ENCODE assay signal across 21 mouse cellular contexts in the genomic region with DNA sequence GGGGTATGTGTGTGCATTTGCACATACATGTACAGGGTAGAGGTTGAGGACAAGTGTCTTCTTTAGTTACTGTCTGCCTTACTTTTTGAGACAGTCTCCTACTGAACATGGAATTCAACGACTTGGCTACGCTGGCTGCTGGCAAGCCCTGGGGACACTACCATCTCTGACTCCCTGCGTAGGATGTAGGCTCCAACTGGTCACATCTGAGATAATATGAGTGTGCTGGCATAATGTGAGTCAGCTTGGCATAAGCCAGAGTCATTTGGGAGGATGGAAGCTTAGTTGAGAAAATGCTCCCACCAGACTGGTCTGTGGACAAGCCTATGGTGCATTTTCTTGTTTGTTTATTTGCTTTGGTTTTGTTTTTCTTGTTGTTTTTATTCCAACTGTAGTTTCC. TPM values are rescaled to one million over a fixed set of nuclear protein-coding genes. Genes with fewer than 3 reads are reported as not detected.
DNase-seq lines count a peak whose midpoint lies in the region; ATAC-seq and TF ChIP-seq lines count a peak whose summit lies in the region.
"Had no signal": no experiment of that assay in that cellular context is flagged by ENCODE, and none has a peak within 500 bp of the region (broad histone marks: within the 10 kb centered on the region; RNA-seq: fewer than 3 reads in every experiment).

No protein-coding gene starts in this region.

- TF ChIP-seq CTCF in midbrain, postnatal 0 days (IDR thresholded peaks at IDR 0.05) = no peak
- no peak for TF ChIP-seq CTCF in lung, postnatal 0 days (IDR thresholded peaks at IDR 0.05)

- H3K4me2 ChIP-seq in kidney, embryonic 14.5 days (replicated peaks; ENCODE audit: low read depth, low read length) = no peak overlapping the region
- no peak overlapping the region for H3K4me2 ChIP-seq in midbrain, embryonic 11.5 days
- H3K4me2 ChIP-seq in midbrain, postnatal 0 days (ENCODE audit: low read depth, low read length, poor library complexity, severe bottlenecking) = no peak overlapping the region
- H3K4me2 ChIP-seq in lung, postnatal 0 days (replicated peaks; ENCODE audit: low read depth, low read length) = no peak overlapping the region
- H3K4me2 ChIP-seq: heart, embryonic 11.5 days; hindbrain, embryonic 15.5 days; intestine, embryonic 15.5 days; liver, embryonic 13.5 days; midbrain, embryonic 13.5 days had no signal

- H3K9ac ChIP-seq in kidney, embryonic 14.5 days (ENCODE audit: low read depth, low read length) = no peak overlapping the region
- no peak overlapping the region for H3K9ac ChIP-seq in midbrain, embryonic 11.5 days (ENCODE audit: low read length)
- no peak overlapping the region for H3K9ac ChIP-seq in midbrain, postnatal 0 days (replicated peaks; ENCODE audit: low read length, poor library complexity, severe bottlenecking)
- no peak overlapping the region for H3K9ac ChIP-seq in lung, postnatal 0 days (replicated peaks; ENCODE audit: low read depth)
- H3K9ac ChIP-seq: hindbrain, embryonic 15.5 days; intestine, embryonic 15.5 days; liver, embryonic 13.5 days; midbrain, embryonic 13.5 days had no signal

- no peaks in the 10 kb centered on the region for H3K36me3 ChIP-seq in kidney, embryonic 14.5 days (ENCODE audit: control insufficient read depth, insufficient read depth, low read length)
- no peaks in the 10 kb centered on the region for H3K36me3 ChIP-seq in midbrain, embryonic 11.5 days (ENCODE audit: control insufficient read depth, insufficient read depth, low read length)
- no peaks in the 10 kb centered on the region for H3K36me3 ChIP-seq in midbrain, postnatal 0 days (ENCODE audit: insufficient read depth, low read length)
- H3K36me3 ChIP-seq in lung, postnatal 0 days (ENCODE audit: insufficient read depth, low read length) = no peaks in the 10 kb centered on the region
- H3K36me3 ChIP-seq: G1E; hindbrain, embryonic 15.5 days; intestine, embryonic 15.5 days; liver, embryonic 13.5 days; midbrain, embryonic 13.5 days had no signal

- ATAC-seq in kidney, embryonic 14.5 days (ENCODE audit: low FRiP score, low TSS enrichment) = no peak
- no peak for ATAC-seq in midbrain, embryonic 11.5 days (ENCODE audit: low FRiP score)
- ATAC-seq in midbrain, postnatal 0 days (ENCODE audit: low FRiP score) = no peak
- ATAC-seq in lung, postnatal 0 days = no peak
- ATAC-seq: intestine, embryonic 15.5 days; midbrain, embryonic 13.5 days had no signal

- no peak for DNase-seq in kidney, postnatal 36 days
- peak; percentile 33 for DNase-seq in midbrain, embryonic 11.5 days (ENCODE audit: low spot score, missing footprints)
- DNase-seq in midbrain, postnatal 0 days (ENCODE audit: low spot score) = no peak
- DNase-seq in layer of hippocampus, adult 18-20 months (ENCODE audit: low spot score in 2 of 2) = peak; percentile 52 to 62
- peak; percentile 67 for DNase-seq in layer of hippocampus, adult 9-11 months
- DNase-seq in lung, postnatal 0 days (ENCODE audit: low spot score) = no peak
- DNase-seq: adrenal gland, adult 2 months; B cell, adult 2 months; cerebellum, adult 11-12 months; cerebellum, postnatal 10 days; kidney, adult 9 months; liver, embryonic 13.5 days; lung, adult 2 months had no signal

- WGBS in kidney, embryonic 14.5 days = 89% methylated on average over 3 of the region's 3 CpGs
- WGBS in midbrain, embryonic 11.5 days = 92% methylated on average over 3 of the region's 3 CpGs
- WGBS in midbrain, postnatal 0 days = 92% methylated on average over 3 of the region's 3 CpGs
- 87% methylated on average over 3 of the region's 3 CpGs for WGBS in lung, postnatal 0 days

- peak overlapping the region; percentile 7; the same call in 1 of the 2 replicates for H3K27ac ChIP-seq in kidney, embryonic 14.5 days (ENCODE audit: low read depth, low read length)
- no peak overlapping the region for H3K27ac ChIP-seq in midbrain, embryonic 11.5 days (ENCODE audit: low read depth, low read length)
- no peak overlapping the region for H3K27ac ChIP-seq in midbrain, postnatal 0 days (ENCODE audit: low read depth, low read length)
- H3K27ac ChIP-seq in lung, postnatal 0 days (ENCODE audit: low read length) = no peak overlapping the region
- H3K27ac ChIP-seq: hindbrain, embryonic 15.5 days; intestine, embryonic 15.5 days; liver, embryonic 13.5 days; midbrain, embryonic 13.5 days; stomach, postnatal 0 days had no signal

- H3K4me1 ChIP-seq in kidney, embryonic 14.5 days (ENCODE audit: control insufficient read depth, insufficient read depth, low read length) = peaks cover 4% of the 10 kb centered on the region; the same call in 1 of the 2 replicates
- H3K4me1 ChIP-seq in midbrain, embryonic 11.5 days (ENCODE audit: control insufficient read depth, insufficient read depth, low read length) = no peaks in the 10 kb centered on the region
- no peaks in the 10 kb centered on the region for H3K4me1 ChIP-seq in midbrain, postnatal 0 days (ENCODE audit: insufficient read depth, low read length)
- no peaks in the 10 kb centered on the region for H3K4me1 ChIP-seq in lung, postnatal 0 days (ENCODE audit: insufficient read depth, low read depth, low read length)
- H3K4me1 ChIP-seq: hindbrain, embryonic 15.5 days had no signal

- no peaks in the 10 kb centered on the region for H3K27me3 ChIP-seq in kidney, embryonic 14.5 days (ENCODE audit: control insufficient read depth, insufficient read depth, low read length)
- no peaks in the 10 kb centered on the region for H3K27me3 ChIP-seq in midbrain, embryonic 11.5 days (ENCODE audit: control insufficient read depth, insufficient read depth, low read length)
- H3K27me3 ChIP-seq in midbrain, postnatal 0 days (ENCODE audit: insufficient read depth, low read length) = no peaks in the 10 kb centered on the region
- no peaks in the 10 kb centered on the region for H3K27me3 ChIP-seq in lung, postnatal 0 days (replicated peaks; ENCODE audit: insufficient read depth, low read length)
- H3K27me3 ChIP-seq: CH12.LX; hindbrain, embryonic 15.5 days; intestine, embryonic 15.5 days; liver, embryonic 13.5 days; midbrain, embryonic 13.5 days had no signal

- H3K4me3 ChIP-seq in kidney, embryonic 14.5 days (ENCODE audit: low read length) = no peak overlapping the region
- H3K4me3 ChIP-seq in midbrain, embryonic 11.5 days (ENCODE audit: low read depth, low read length) = no peak overlapping the region
- no peak overlapping the region for H3K4me3 ChIP-seq in midbrain, postnatal 0 days (ENCODE audit: low read depth, low read length)
- H3K4me3 ChIP-seq in lung, postnatal 0 days (ENCODE audit: low read depth, low read length) = no peak overlapping the region
- H3K4me3 ChIP-seq: hindbrain, embryonic 15.5 days; intestine, embryonic 15.5 days; liver, embryonic 13.5 days; midbrain, embryonic 13.5 days had no signal

- no peak for TF ChIP-seq EP300 in lung, postnatal 0 days (IDR thresholded peaks at IDR 0.05)

- no peaks in the 10 kb centered on the region for H3K9me3 ChIP-seq in kidney, embryonic 14.5 days (ENCODE audit: control insufficient read depth, low read length)
- no peaks in the 10 kb centered on the region for H3K9me3 ChIP-seq in midbrain, embryonic 11.5 days (ENCODE audit: control insufficient read depth, low read length)
- H3K9me3 ChIP-seq in midbrain, postnatal 0 days (ENCODE audit: low read length) = no peaks in the 10 kb centered on the region
- H3K9me3 ChIP-seq in lung, postnatal 0 days (ENCODE audit: low read length) = no peaks in the 10 kb centered on the region
- H3K9me3 ChIP-seq: G1E; hindbrain, embryonic 15.5 days; intestine, embryonic 15.5 days; liver, embryonic 13.5 days; midbrain, embryonic 13.5 days had no signal

RNA-seq across cellular contexts. Expression of gene Mrvi1, which starts 5.8 kb away (rescaled TPM):
- 8.0 and 15.1 TPM in 2 replicates for polyA plus RNA-seq in kidney, embryonic 14.5 days (2014; fragmentation: Nextera tagmentation; extraction: Ambion mirVana)
- 1.9 and 2.2 TPM in 2 replicates for polyA plus RNA-seq in midbrain, embryonic 11.5 days (2014; fragmentation: Nextera tagmentation; extraction: Ambion mirVana)
- total RNA-seq in midbrain, postnatal 0 days (2014; rRNA removed) = 2.3 and 2.7 TPM in 2 replicates
- polyA plus RNA-seq in midbrain, postnatal 0 days (2015; fragmentation: Nextera tagmentation; extraction: Ambion mirVana) = 0.42 and 0.88 TPM in 2 replicates
- 1 to 10 TPM; 1.1 to 1.7 TPM for total RNA-seq in layer of hippocampus, adult 18-20 months (2021)
- 1.8 and 2.3 TPM in 2 replicates for polyA plus RNA-seq in lung, postnatal 0 days (2015; fragmentation: Nextera tagmentation; extraction: Ambion mirVana)
- total RNA-seq: CH12.LX had no signal

RNA-seq across cellular contexts. Expression of gene Ctr9, which starts 40.7 kb away (rescaled TPM):
- polyA plus RNA-seq in kidney, embryonic 14.5 days (2014; fragmentation: Nextera tagmentation; extraction: Ambion mirVana) = 37.9 and 75.7 TPM in 2 replicates
- polyA plus RNA-seq in midbrain, embryonic 11.5 days (2014; fragmentation: Nextera tagmentation; extraction: Ambion mirVana) = 84.2 and 92.4 TPM in 2 replicates
- 38.7 and 50.3 TPM in 2 replicates for total RNA-seq in midbrain, postnatal 0 days (2014; rRNA removed)
- 59.5 and 63.3 TPM in 2 replicates for polyA plus RNA-seq in midbrain, postnatal 0 days (2015; fragmentation: Nextera tagmentation; extraction: Ambion mirVana)
- 10 to 100 TPM; 43.8 to 43.9 TPM for total RNA-seq in layer of hippocampus, adult 18-20 months (2021)
- polyA plus RNA-seq in lung, postnatal 0 days (2015; fragmentation: Nextera tagmentation; extraction: Ambion mirVana) = 33.8 and 42.0 TPM in 2 replicates

Comparison
In these comparisons a context has a peak if more than half of its experiments do, and no peak if none do; other contexts are left out.
1. DNase-seq: peak in midbrain, embryonic 11.5 days (single experiment), layer of hippocampus, adult 18-20 months (2 of 2) and layer of hippocampus, adult 9-11 months (single experiment); none in kidney, postnatal 36 days (0 of 2), midbrain, postnatal 0 days (single experiment) and lung, postnatal 0 days (single experiment).